Mouse (Mus musculus) duodenum, adult 2 months (tissue): ENCODE data around the gene Tmem209. TPM values are rescaled to one million over a fixed set of nuclear protein-coding genes. Genes with fewer than 3 reads are reported as not detected.

ENCODE experiments used
- polyA plus RNA-seq: library from polyadenylated mRNA; depleted of rRNA; stranded (reverse); fragments of >200 nt; gene quantifications from 2 replicates; pipeline ENCODE4 v1.2.3, GENCODE M21; 2012; ENCODE audit warnings: low replicate concordance; rRNA removed

Gene Tmem209
- polyA plus RNA-seq: 6.0 and 18.7 TPM in 2 replicates

DNA sequence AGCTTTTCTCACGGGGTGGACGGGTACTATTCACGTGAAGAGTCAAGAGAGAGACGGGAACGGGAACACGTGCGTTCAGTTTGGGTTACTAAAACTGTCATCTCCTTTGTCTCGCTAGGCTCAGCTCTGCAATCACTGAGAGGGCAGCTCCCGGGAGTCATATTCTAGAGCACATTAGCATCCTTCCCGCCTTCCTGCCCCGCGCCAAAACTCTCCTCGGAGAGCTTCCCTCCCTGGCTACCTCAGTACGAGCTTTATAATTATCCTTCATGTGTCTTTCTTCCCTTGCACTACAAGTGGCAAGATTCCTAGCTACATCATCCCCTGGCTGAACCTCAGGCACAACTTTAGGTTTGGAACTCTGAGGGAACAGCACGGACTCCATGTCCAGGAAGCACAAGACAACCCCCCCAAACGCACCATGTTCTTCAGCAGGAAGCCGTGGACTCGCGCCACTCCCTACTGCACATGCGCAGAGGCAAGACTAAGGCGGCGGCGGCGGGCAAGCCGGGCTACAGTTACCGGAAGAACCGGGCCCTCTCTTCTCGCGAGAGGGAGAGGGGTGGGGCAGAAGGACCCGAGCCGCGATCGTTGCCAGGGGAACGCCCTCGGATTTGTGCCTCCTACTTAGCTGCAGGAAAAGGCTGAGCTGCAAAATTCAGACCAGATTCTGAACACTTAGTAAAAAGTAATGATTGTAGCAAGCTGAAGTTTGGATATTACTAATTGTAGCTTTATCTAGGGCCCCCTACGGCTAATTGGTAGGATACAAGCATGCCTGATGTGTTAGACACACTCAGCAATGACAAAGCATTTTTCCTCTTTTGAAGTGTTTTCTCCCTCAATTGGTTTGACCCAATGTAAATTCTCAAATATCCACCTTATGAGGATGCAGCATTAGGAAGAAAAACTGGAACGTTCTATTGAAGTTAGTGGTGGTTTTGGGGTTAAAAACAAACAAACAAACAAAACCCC, at the start of gene Tmem209, which contains the start of gene Ssmem1:
TSS of gene Tmem209 (minus strand) at position 519 of the 975 bp plus-strand sequence.
TSS of gene Ssmem1 (plus strand) at position 585 of the 975 bp plus-strand sequence.

GRCm38 (mm10) chr6:30541009-30541799, 31.6 kb upstream of the Tmem209 start, which contains the start of gene Cpa2:
Gene Cpa2 (plus strand): TSS chr6:30541582.

Other genes with a start within 250 kb of the Tmem209 start
- gene Ube2h, start 205.2 kb downstream of the Tmem209 start, polyA plus RNA-seq: 30.4 and 62.1 TPM in 2 replicates
- gene Zc3hc1, start 118.8 kb downstream of the Tmem209 start, polyA plus RNA-seq: 10.6 and 12.7 TPM in 2 replicates
- gene Klhdc10, start 107.9 kb downstream of the Tmem209 start, polyA plus RNA-seq: 5.1 and 8.1 TPM in 2 replicates
- gene Ssmem1, start 66 bp upstream of the Tmem209 start, polyA plus RNA-seq: not detected in 2 replicates
- 0.32 and 86.6 TPM in 2 replicates for gene Cpa2, start 31.8 kb upstream of the Tmem209 start, polyA plus RNA-seq
- 0.04 TPM in 1 of 2 replicates, not detected in the other for gene Cpa4, start 58.6 kb upstream of the Tmem209 start, polyA plus RNA-seq
- gene Cpa5, start 101.2 kb upstream of the Tmem209 start, polyA plus RNA-seq: not detected in 2 replicates
- 1.2 and 1,326 TPM in 2 replicates for gene Cpa1, start 129.4 kb upstream of the Tmem209 start, polyA plus RNA-seq
- 0.49 and 1.2 TPM in 2 replicates for gene Cep41, start 184.0 kb upstream of the Tmem209 start, polyA plus RNA-seq
- 5.9 and 19.7 TPM in 2 replicates for gene Mest, start 213.8 kb upstream of the Tmem209 start, polyA plus RNA-seq